Mouse (Mus musculus): ENCODE results near the gene Vldlr.

The Vldlr gene

GRCm38 (mm10) chr19:27216318-27216717, at the start of gene Vldlr:
Gene Vldlr, plus strand, starts transcription at chr19:27216484.
- DNase-seq (ENCODE audit: inconsistent ontology term): no peak

- DNase-seq (ENCODE audit: inconsistent ontology term): peak; percentile 36
These were observed 48.5 kb upstream of the Vldlr start for GRCm38 (mm10) chr19:27167601-27168319.

- DNase-seq (ENCODE audit: inconsistent ontology term): peak; percentile 10
These were observed 42.4 kb upstream of the Vldlr start for GRCm38 (mm10) chr19:27173836-27174235.

GRCm38 (mm10) chr19:27175617-27176016, 40.7 kb upstream of the Vldlr start:
- no peak for DNase-seq (ENCODE audit: inconsistent ontology term)

- DNase-seq (ENCODE audit: inconsistent ontology term): peak; percentile 55
These were observed 39.7 kb upstream of the Vldlr start for GRCm38 (mm10) chr19:27176558-27176957.

- DNase-seq (ENCODE audit: inconsistent ontology term): peak; percentile 26
These were observed 38.0 kb upstream of the Vldlr start for GRCm38 (mm10) chr19:27178195-27178807.

- no peak for DNase-seq (ENCODE audit: inconsistent ontology term)
These were observed 35.7 kb upstream of the Vldlr start for GRCm38 (mm10) chr19:27180351-27181122.

GRCm38 (mm10) chr19:27183511-27183910, 32.8 kb upstream of the Vldlr start:
- no peak for DNase-seq (ENCODE audit: inconsistent ontology term)

GRCm38 (mm10) chr19:27203711-27204238, 12.5 kb upstream of the Vldlr start:
- no peak for DNase-seq (ENCODE audit: inconsistent ontology term)

GRCm38 (mm10) chr19:27210991-27211390, 5.3 kb upstream of the Vldlr start:
- DNase-seq (ENCODE audit: inconsistent ontology term): peak; percentile 1

- DNase-seq (ENCODE audit: inconsistent ontology term): no peak
These were observed 688 bp upstream of the Vldlr start for GRCm38 (mm10) chr19:27215596-27215995.

GRCm38 (mm10) chr19:27216767-27217403, 601 bp downstream of the Vldlr start:
- DNase-seq (ENCODE audit: inconsistent ontology term): peak; percentile 80

GRCm38 (mm10) chr19:27217404-27217940, 1.2 kb downstream of the Vldlr start:
- DNase-seq (ENCODE audit: inconsistent ontology term): peak; percentile 65

GRCm38 (mm10) chr19:27217941-27218411, 1.7 kb downstream of the Vldlr start:
- DNase-seq (ENCODE audit: inconsistent ontology term): peak; percentile 50

- DNase-seq (ENCODE audit: inconsistent ontology term): peak; percentile 58
These were observed 2.4 kb downstream of the Vldlr start for GRCm38 (mm10) chr19:27218561-27219262.

GRCm38 (mm10) chr19:27219586-27219985, 3.3 kb downstream of the Vldlr start:
- no peak for DNase-seq (ENCODE audit: inconsistent ontology term)

GRCm38 (mm10) chr19:27223046-27223445, 6.8 kb downstream of the Vldlr start:
- DNase-seq (ENCODE audit: inconsistent ontology term): no peak

- DNase-seq (ENCODE audit: inconsistent ontology term): no peak
These were observed 8.1 kb downstream of the Vldlr start for GRCm38 (mm10) chr19:27224356-27224755.

GRCm38 (mm10) chr19:27226626-27227025, 10.3 kb downstream of the Vldlr start:
- DNase-seq (ENCODE audit: inconsistent ontology term): no peak

- no peak for DNase-seq (ENCODE audit: inconsistent ontology term)
These were observed 10.8 kb downstream of the Vldlr start for GRCm38 (mm10) chr19:27227131-27227530.

GRCm38 (mm10) chr19:27228254-27228653, 12.0 kb downstream of the Vldlr start:
- DNase-seq (ENCODE audit: inconsistent ontology term): no peak
